Mouse (Mus musculus) small intestine, adult 2 months (tissue): ENCODE measurements around the gene Sec24b. TPM values are rescaled to one million over a fixed set of nuclear protein-coding genes. Genes with fewer than 3 reads are reported as not detected.

ENCODE experiments used
- H3K27ac ChIP-seq: fragments of 200-500 bp; 2 replicates; pipeline ENCODE4 v1.5.1; 2012; ENCODE audit warnings: low read depth, low read length, control low read depth, inconsistent platforms; ENCODE audit not compliant: insufficient read depth
- H3K27me3 ChIP-seq: fragments of 200-500 bp; 2 replicates; pipeline ENCODE4 v1.6.1; 2012; ENCODE audit warnings: mild to moderate bottlenecking, moderate library complexity, low read length, inconsistent platforms; ENCODE audit not compliant: control insufficient read depth, insufficient read depth
- H3K36me3 ChIP-seq: fragments of 200-500 bp; 2 replicates; pipeline ENCODE4 v1.6.1; 2012; ENCODE audit warnings: mild to moderate bottlenecking, low read length, control low read depth, inconsistent platforms; ENCODE audit not compliant: control insufficient read depth, insufficient read depth
- H3K4me1 ChIP-seq: fragments of 200-500 bp; 2 replicates; pipeline ENCODE4 v1.6.1; 2012; ENCODE audit warnings: low read length, inconsistent platforms, mixed read lengths; ENCODE audit not compliant: control insufficient read depth, insufficient read depth, insufficient read length
- H3K4me3 ChIP-seq: fragments of 200-500 bp; 2 replicates; pipeline ENCODE4 v1.5.1; 2012; ENCODE audit warnings: low read depth, mild to moderate bottlenecking, control low read depth, inconsistent platforms, low read length, moderate library complexity
- CTCF ChIP-seq: fragments of 200-500 bp; IDR thresholded peaks from 2 replicates; pipeline ENCODE4 v1.5.1; 2012; ENCODE audit warnings: low read depth, mild to moderate bottlenecking, control low read depth, inconsistent platforms, low read length, moderate library complexity, mixed read lengths; ENCODE audit not compliant: insufficient replicate concordance, insufficient read length; ENCODE audit errors: extremely low read depth
- POLR2A ChIP-seq: fragments of 200-500 bp; IDR thresholded peaks from 2 replicates; pipeline ENCODE4 v1.6.1; 2012; ENCODE audit warnings: low read depth, mild to moderate bottlenecking, control low read depth, inconsistent platforms, low read length, moderate library complexity
- WGBS: fragments of 180-500 bp; shearing (Covaris S2); methylation state at CpG from one replicate; pipeline ENCODE4 v1.1.7; 2018; 5-methylcytosine and 5-hydroxymethylcytosine counted together
- polyA plus RNA-seq: library from polyadenylated mRNA; depleted of rRNA; stranded (reverse); fragments of >200 nt; gene quantifications from 2 replicates; pipeline ENCODE4 v1.2.3, GENCODE M21; 2012

Gene Sec24b
- polyA plus RNA-seq, 1 experiment: 53.7 TPM

GRCm38 (mm10) chr3:129979510-129979909, 81.8 kb downstream of the Sec24b start:
- 19% methylated on average over 6 of the region's 6 CpGs for WGBS
- Histone ChIP-seq H3K27me3 (no peaks in the 10 kb centered on the region), H3K27ac (no peak overlapping the region), H3K36me3 (peaks cover 19% of the 10 kb centered on the region), H3K4me1 (no peaks in the 10 kb centered on the region), H3K4me3 (no peak overlapping the region)
- TF ChIP-seq CTCF (no peak), POLR2A (no peak)

DNA sequence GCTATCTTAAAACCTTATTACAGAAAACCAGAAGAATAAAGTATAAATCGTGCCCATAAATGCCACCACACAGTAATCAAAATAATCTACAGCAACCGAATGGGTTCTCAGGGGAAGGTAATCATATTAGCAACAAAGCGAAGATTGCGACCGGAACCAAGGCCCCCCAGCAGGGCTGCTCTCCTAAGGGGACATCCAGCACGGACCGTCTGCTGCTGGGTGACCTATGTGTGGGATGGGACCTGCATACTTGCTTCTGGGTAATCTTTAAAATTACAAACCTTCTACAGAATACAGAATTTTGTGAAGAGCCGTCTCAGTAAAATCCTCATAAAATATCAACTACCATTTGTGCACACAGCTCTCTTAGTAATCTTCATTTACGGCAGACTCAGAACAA, 82.6 kb downstream of the Sec24b start:
- WGBS: 92% methylated on average over 9 of the region's 9 CpGs
- TF ChIP-seq CTCF: no peak
- no peak for TF ChIP-seq POLR2A
- Histone ChIP-seq H3K36me3 (peaks cover 15% of the 10 kb centered on the region), H3K27ac (no peak overlapping the region), H3K4me3 (no peak overlapping the region), H3K27me3 (no peaks in the 10 kb centered on the region), H3K4me1 (no peaks in the 10 kb centered on the region)

DNA sequence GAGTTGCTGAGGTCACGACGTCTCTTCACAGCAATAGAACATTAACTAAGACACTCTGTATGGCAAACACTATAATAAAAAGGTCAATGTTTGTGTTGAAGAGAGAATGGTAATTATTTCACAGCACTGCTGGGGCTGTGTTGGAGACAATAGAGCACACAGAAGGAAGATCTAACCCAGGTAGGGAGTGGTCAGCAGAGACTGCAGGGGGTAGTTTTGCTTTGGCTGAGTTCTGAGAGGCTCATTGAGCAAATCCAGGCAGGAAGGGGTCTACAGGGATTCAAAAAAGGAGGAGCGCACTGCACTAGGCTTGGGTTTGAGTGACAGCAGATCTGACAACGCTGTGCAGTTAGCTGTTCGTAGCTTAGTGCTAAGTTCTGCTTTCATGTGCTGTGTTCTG, 85.0 kb downstream of the Sec24b start:
- WGBS: 80% methylated on average over 5 of the region's 5 CpGs
- Histone ChIP-seq H3K27ac (no peak overlapping the region), H3K27me3 (no peaks in the 10 kb centered on the region), H3K4me3 (no peak overlapping the region), H3K4me1 (no peaks in the 10 kb centered on the region), H3K36me3 (no peaks in the 10 kb centered on the region)
- TF ChIP-seq CTCF: no peak
- no peak for TF ChIP-seq POLR2A

DNA sequence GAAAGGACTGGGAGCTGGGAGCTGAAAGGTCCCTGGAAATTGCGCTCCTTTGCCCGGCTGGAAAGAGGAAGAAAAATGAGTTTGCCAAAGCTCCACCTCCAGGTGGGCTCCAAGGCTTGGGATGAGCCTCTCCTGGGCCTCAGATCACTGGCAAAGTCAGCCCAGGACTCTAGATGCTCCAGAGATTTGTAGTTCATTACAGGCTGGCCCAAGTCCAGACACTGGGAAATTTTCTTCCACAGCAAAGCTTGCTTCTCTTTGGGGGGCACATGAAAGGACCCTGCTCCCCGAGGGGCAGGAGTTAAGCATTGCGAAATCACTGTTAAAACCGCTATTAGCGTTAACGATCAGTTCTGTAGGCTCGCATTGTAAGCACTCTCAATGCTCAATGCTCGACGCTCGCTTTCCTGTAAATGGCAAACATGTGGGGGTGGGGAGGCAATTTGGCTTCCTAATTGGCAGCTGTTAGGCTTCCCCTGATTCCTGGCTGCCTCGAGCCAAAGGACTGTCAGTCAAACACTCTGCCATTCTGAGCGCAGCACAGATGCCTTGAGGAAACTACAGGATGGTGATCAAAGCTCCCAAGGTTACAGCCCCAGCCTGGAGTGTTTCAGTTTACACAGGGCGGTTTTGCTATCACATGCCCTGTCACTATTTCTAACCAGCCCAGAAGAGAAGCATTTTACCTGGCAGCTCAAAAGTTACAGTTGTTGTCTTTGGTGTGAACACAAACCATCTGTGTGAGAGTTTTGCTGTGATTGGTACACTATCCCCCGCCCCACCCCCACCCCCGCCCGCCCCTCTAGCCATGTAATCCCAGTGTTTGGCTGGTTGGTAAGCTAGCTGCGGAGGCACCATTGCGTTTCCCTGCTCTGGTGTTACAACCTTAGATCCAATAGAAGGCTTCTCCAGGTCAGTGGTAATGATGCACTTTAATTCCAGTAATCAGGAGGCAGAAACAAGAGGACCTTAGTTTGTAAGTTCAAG, 90.5 kb downstream of the Sec24b start:
- peak overlapping the region; percentile 62 for H3K4me3 ChIP-seq
- peaks cover 9% of the 10 kb centered on the region for H3K27me3 ChIP-seq
- no peak overlapping the region for H3K27ac ChIP-seq
- H3K36me3 ChIP-seq: no peaks in the 10 kb centered on the region
- TF ChIP-seq CTCF (no peak), POLR2A (no peak)
- 17% methylated on average over 19 of the region's 19 CpGs for WGBS
- H3K4me1 ChIP-seq: peaks cover 12% of the 10 kb centered on the region

DNA sequence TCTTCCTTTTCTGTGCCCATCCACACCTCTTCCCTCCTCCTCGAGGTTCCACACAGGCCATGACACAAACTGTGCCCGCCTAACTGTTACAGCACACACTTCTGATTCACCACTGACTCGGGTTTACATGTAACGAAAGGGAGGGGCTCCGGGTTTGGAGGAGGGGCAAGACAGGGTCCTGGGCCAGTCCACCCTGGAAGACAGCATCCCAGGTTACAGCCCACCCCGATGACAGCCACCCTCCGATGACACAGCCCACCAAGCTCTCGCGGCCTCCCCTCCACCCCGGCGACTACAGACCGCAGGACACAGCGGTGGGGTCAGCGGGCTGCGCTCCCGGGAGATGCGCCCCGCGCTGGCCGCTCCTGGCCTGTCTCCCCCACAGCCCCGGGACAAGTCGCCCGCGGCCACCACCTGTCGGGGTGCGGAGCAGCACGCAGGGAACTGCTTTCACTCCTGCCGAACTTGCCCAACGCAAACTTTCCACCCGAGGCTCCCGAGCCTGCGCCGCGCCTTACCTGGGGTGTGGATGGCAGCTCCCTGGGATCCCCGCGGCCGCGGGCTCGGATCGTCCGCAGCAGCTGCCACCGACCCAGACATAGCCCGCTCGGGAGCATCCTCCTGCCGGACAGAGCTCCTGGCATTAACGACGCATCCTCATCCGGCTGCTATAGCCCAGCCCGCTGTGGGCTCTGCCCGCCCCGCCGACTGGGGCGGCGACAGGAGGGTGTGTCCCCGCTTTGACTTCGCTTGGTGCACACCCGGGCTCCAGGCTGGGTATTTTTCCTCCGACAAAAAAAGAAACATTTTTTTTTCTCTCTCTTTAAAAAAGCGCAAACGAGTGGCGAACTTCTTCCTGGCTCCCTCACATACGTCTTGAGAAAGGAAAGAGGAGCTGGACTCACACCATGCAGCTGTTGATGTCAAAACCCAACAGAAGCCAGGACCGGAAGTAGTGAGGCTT, 91.6 kb downstream of the Sec24b start, which contains the start of gene Mcub:
Gene Mcub, minus strand, starts transcription at position 775 of the 964 bp plus-strand sequence.
- H3K4me1 ChIP-seq: peaks cover 12% of the 10 kb centered on the region
- no peak for TF ChIP-seq CTCF
- no peak for TF ChIP-seq POLR2A
- H3K4me3 ChIP-seq: peak within 1 kb of the TSS; percentile 62
- no peak within 1 kb of the TSS for H3K27ac ChIP-seq
- peaks cover 9% of the 10 kb centered on the region for H3K27me3 ChIP-seq
- H3K36me3 ChIP-seq: no peaks in the 10 kb centered on the region
- 1% methylated on average over 63 of the region's 63 CpGs for WGBS

DNA sequence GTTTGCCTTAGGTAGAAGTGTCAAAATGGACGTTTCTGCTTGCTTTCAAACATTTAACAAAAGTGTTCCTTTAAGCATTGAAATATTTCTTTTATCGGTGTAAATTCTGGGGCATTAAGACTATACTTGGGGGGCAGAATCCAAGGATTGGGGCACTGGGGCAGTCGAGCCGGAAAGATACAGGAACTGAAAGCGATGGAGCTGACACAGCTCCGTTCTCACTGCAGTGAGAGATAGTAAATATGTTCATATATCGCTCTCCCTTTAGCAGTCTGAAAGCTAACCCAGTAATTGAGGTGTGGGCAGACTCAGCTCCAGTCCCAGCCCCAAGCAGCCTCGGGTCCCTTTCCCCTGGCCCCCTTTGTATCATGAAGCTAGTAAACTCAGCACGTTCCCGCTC, 92.3 kb downstream of the Sec24b start:
- 40% methylated on average over 10 of the region's 10 CpGs for WGBS
- Histone ChIP-seq H3K27me3 (peaks cover 9% of the 10 kb centered on the region), H3K4me1 (peaks cover 12% of the 10 kb centered on the region), H3K4me3 (peak overlapping the region; percentile 62), H3K27ac (no peak overlapping the region), H3K36me3 (no peaks in the 10 kb centered on the region)
- TF ChIP-seq CTCF (no peak), POLR2A (no peak)

- peaks cover 9% of the 10 kb centered on the region for H3K27me3 ChIP-seq
- no peaks in the 10 kb centered on the region for H3K36me3 ChIP-seq
- H3K4me1 ChIP-seq: peaks cover 12% of the 10 kb centered on the region
- H3K4me3 ChIP-seq: no peak overlapping the region
- 78% methylated on average over 9 of the region's 9 CpGs for WGBS
- no peak overlapping the region for H3K27ac ChIP-seq
- TF ChIP-seq CTCF (no peak), POLR2A (no peak)
These were observed 93.5 kb downstream of the Sec24b start for GRCm38 (mm10) chr3:129967874-129968273.
